Mouse (Mus musculus) lung, adult 2 months (tissue): ENCODE data around the gene Apmap. TPM values are rescaled to one million over a fixed set of nuclear protein-coding genes. Genes with fewer than 3 reads are reported as not detected.

ENCODE experiments used
- DNase-seq: peaks from one replicate; pipeline ENCODE4 v3.0.0; 2022
- H3K4me1 ChIP-seq: fragments of 200-500 bp; 2 replicates; pipeline ENCODE4 v1.6.1; 2011; ENCODE audit warnings: low read length; ENCODE audit not compliant: control insufficient read depth, insufficient read depth
- H3K4me3 ChIP-seq: fragments of 200-500 bp; replicated peaks from 2 replicates; pipeline ENCODE3; 2011; ENCODE audit warnings: low read depth, mild to moderate bottlenecking, control low read depth, low read length; ENCODE audit errors: extremely low read depth
- CTCF ChIP-seq: fragments of 200-500 bp; IDR thresholded peaks from 2 replicates; pipeline ENCODE4 v1.5.1; 2011; ENCODE audit warnings: mild to moderate bottlenecking, low read length, control low read depth; ENCODE audit not compliant: insufficient read depth
- POLR2A ChIP-seq: fragments of 200-500 bp; IDR thresholded peaks from 2 replicates; pipeline ENCODE4 v1.6.1; 2011; ENCODE audit warnings: low read depth, mild to moderate bottlenecking, control low read depth, low read length, borderline replicate concordance; ENCODE audit errors: extremely low read depth
- WGBS: fragments of 180-500 bp; shearing (Covaris S2); methylation state at CpG from one replicate; pipeline ENCODE4 v1.1.7; 2018; 5-methylcytosine and 5-hydroxymethylcytosine counted together
- polyA plus RNA-seq: library from polyadenylated mRNA; depleted of rRNA; stranded (reverse); fragments of >200 nt; gene quantifications from 2 replicates; pipeline ENCODE4 v1.2.3, GENCODE M21; 2012

Apmap gene
- polyA plus RNA-seq, 1 experiment: 126 TPM

- 83% methylated on average over 8 of the region's 8 CpGs for WGBS
- TF ChIP-seq POLR2A (no peak), CTCF (no peak)
- H3K4me3 ChIP-seq: no peak overlapping the region
- no peaks in the 10 kb centered on the region for H3K4me1 ChIP-seq
- DNase-seq: no peak
Observed at GRCm38 (mm10) chr2:150624926-150625325, 16.6 kb upstream of the Apmap start.

GRCm38 (mm10) chr2:150623957-150624356, 15.6 kb upstream of the Apmap start:
- 66% methylated on average over 3 of the region's 3 CpGs for WGBS
- no peak for TF ChIP-seq CTCF
- no peak for TF ChIP-seq POLR2A
- H3K4me3 ChIP-seq: no peak overlapping the region
- DNase-seq: no peak
- no peaks in the 10 kb centered on the region for H3K4me1 ChIP-seq

- Histone ChIP-seq H3K4me3 (no peak overlapping the region), H3K4me1 (no peaks in the 10 kb centered on the region)
- no peak for DNase-seq
- WGBS: 60% methylated on average over 3 of the region's 3 CpGs
- no peak for TF ChIP-seq POLR2A
Observed at GRCm38 (mm10) chr2:150621698-150622097, 13.3 kb upstream of the Apmap start.

- no peak for DNase-seq
- H3K4me3 ChIP-seq: no peak overlapping the region
- WGBS: 57% methylated on average over 3 of the region's 3 CpGs
Observed at GRCm38 (mm10) chr2:150610097-150610496, 1.7 kb upstream of the Apmap start.

GRCm38 (mm10) chr2:150608872-150609560, 649 bp upstream of the Apmap start:
- H3K4me3 ChIP-seq: no peak overlapping the region
- peak; percentile 23 for DNase-seq
- TF ChIP-seq CTCF (0 out of 2 replicates have a peak, but pooled peaks have one; percentile 0), POLR2A (no peak)
- H3K4me1 ChIP-seq: peaks cover 6% of the 10 kb centered on the region
- under 1% methylated on average over 10 of the region's 10 CpGs for WGBS

More at GRCm38 (mm10) chr2:150610097-150610496, 1.7 kb upstream of the Apmap start:
- peaks cover 6% of the 10 kb centered on the region for H3K4me1 ChIP-seq
- no peak for TF ChIP-seq POLR2A
- no peak for TF ChIP-seq CTCF

- Histone ChIP-seq H3K4me1 (peaks cover 6% of the 10 kb centered on the region), H3K4me3 (no peak overlapping the region)
- no peak for TF ChIP-seq CTCF
- TF ChIP-seq POLR2A: no peak
- peak; percentile 20 for DNase-seq
- 41% methylated on average over 1 of the region's 1 CpGs for WGBS
Observed at GRCm38 (mm10) chr2:150607086-150607485, 1.3 kb downstream of the Apmap start.

- no peak overlapping the region for H3K4me3 ChIP-seq
- H3K4me1 ChIP-seq: peaks cover 6% of the 10 kb centered on the region
- no peak for DNase-seq
- TF ChIP-seq CTCF: no peak
- no peak for TF ChIP-seq POLR2A
- 65% methylated on average over 2 of the region's 2 CpGs for WGBS
Observed at GRCm38 (mm10) chr2:150604802-150605201, 3.6 kb downstream of the Apmap start.

GRCm38 (mm10) chr2:150602166-150602565, 6.2 kb downstream of the Apmap start:
- H3K4me1 ChIP-seq: peaks cover 2% of the 10 kb centered on the region; the same call in 1 of the 2 replicates
- DNase-seq: no peak
- TF ChIP-seq POLR2A: no peak
- no peak for TF ChIP-seq CTCF
- WGBS: 88% methylated on average over 2 of the region's 2 CpGs
- no peak overlapping the region for H3K4me3 ChIP-seq

GRCm38 (mm10) chr2:150600263-150600662, 8.1 kb downstream of the Apmap start:
- no peak for TF ChIP-seq POLR2A
- no peak for TF ChIP-seq CTCF
- Histone ChIP-seq H3K4me3 (no peak overlapping the region), H3K4me1 (no peaks in the 10 kb centered on the region)
- no peak for DNase-seq
- 91% methylated on average over 2 of the region's 2 CpGs for WGBS
